Mouse (Mus musculus) kidney, postnatal 0 days (tissue): ENCODE results near the gene Zyx. TPM values are rescaled to one million over a fixed set of nuclear protein-coding genes. Genes with fewer than 3 reads are reported as not detected.

Experiments
- ATAC-seq: fragments of 200-750 bp; cut with Nextera tagmentation; replicated peaks from 2 replicates; pipeline ENCODE4 v1.8.0; 2017; ENCODE audit warnings: low read depth, moderate number of reproducible peaks, moderate TSS enrichment, moderate library complexity; ENCODE audit not compliant: low FRiP score
- DNase-seq: peaks from one replicate; pipeline ENCODE4 v3.0.0-alpha.2; 2016; ENCODE audit warnings: low spot score
- H3K27ac ChIP-seq: fragments of 300-500 bp; sonication (generic); 2 replicates; pipeline ENCODE4 v1.5.1; 2014; ENCODE audit warnings: mild to moderate bottlenecking
- H3K27me3 ChIP-seq: fragments of 300-500 bp; sonication (generic); 2 replicates; pipeline ENCODE4 v1.6.1; 2014; ENCODE audit warnings: low read length, mixed read lengths; ENCODE audit not compliant: insufficient read depth
- H3K36me3 ChIP-seq: fragments of 300-500 bp; sonication (generic); 2 replicates; pipeline ENCODE4 v1.6.1; 2014; ENCODE audit warnings: low read length, mixed read lengths; ENCODE audit not compliant: insufficient read depth
- H3K4me1 ChIP-seq: fragments of 300-500 bp; sonication (generic); replicated peaks from 2 replicates; pipeline ENCODE4 v1.6.1; 2014; ENCODE audit warnings: antibody characterized with exemption, low read length, mixed read lengths; ENCODE audit not compliant: insufficient read depth
- H3K4me2 ChIP-seq: fragments of 300-500 bp; sonication (generic); 2 replicates; pipeline ENCODE4 v1.6.1; 2014; ENCODE audit warnings: mild to moderate bottlenecking, low read length, moderate library complexity, mixed read lengths
- H3K4me3 ChIP-seq: fragments of 300-500 bp; sonication (generic); replicated peaks from 2 replicates; pipeline ENCODE4 v1.5.1; 2014; ENCODE audit warnings: low read depth, low read length
- H3K9ac ChIP-seq: fragments of 300-500 bp; sonication (generic); 2 replicates; pipeline ENCODE4 v1.6.1; 2014; ENCODE audit warnings: low read depth, low read length
- H3K9me3 ChIP-seq: fragments of 300-500 bp; sonication (generic); replicated peaks from 2 replicates; pipeline ENCODE4 v1.6.1; 2016; ENCODE audit warnings: low read length, inconsistent platforms, mixed read lengths
- CTCF ChIP-seq: IDR thresholded peaks from 2 replicates; pipeline ENCODE4 v1.5.1; 2016; ENCODE audit warnings: antibody characterized with exemption, low read depth, mild to moderate bottlenecking, moderate library complexity
- WGBS: fragments of 180-500 bp; shearing (Covaris S2); extraction: QIAGEN DNeasy Blood & Tissue Kit; methylation state at CpG from one replicate; pipeline ENCODE4 v1.1.7; 2014; 5-methylcytosine and 5-hydroxymethylcytosine counted together
- polyA plus RNA-seq: library from polyadenylated mRNA; unstranded; fragments of >200 nt; fragmentation: Nextera tagmentation; extraction: Ambion mirVana; gene quantifications from 2 replicates; pipeline ENCODE4 v1.2.1, GENCODE M21; 2015

Gene Zyx
- polyA plus RNA-seq, 1 experiment from 2014 or later = 92.9 TPM

DNA sequence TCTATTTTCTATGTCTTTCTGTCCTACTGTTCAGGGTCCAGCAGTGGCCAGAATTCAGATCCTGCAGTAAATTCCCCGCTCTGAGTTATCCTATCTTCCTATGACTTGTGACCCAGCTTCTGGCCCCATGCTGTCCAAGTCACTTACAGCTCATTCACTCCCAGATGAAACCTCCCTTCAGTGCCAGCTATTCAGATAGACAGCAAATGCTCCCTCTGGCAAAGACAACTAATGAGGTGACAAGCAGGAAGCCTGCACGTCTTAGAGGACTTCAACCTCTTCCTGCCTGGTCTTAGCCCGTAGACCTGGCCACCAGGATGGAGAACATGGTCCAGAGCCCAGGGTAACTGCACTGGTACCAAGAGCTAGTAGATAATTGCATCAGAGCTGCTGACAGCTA, 13.5 kb downstream of the Zyx start:
- Histone ChIP-seq H3K4me3 (no peak overlapping the region), H3K36me3 (peaks cover 26% of the 10 kb centered on the region), H3K4me1 (no peaks in the 10 kb centered on the region), H3K27ac (no peak overlapping the region), H3K9ac (no peak overlapping the region), H3K4me2 (no peak overlapping the region), H3K27me3 (no peaks in the 10 kb centered on the region), H3K9me3 (no peaks in the 10 kb centered on the region)
- DNase-seq (no peak), ATAC-seq (no peak)
- 44% methylated on average over 3 of the region's 3 CpGs for WGBS
- no peak for TF ChIP-seq CTCF

DNA sequence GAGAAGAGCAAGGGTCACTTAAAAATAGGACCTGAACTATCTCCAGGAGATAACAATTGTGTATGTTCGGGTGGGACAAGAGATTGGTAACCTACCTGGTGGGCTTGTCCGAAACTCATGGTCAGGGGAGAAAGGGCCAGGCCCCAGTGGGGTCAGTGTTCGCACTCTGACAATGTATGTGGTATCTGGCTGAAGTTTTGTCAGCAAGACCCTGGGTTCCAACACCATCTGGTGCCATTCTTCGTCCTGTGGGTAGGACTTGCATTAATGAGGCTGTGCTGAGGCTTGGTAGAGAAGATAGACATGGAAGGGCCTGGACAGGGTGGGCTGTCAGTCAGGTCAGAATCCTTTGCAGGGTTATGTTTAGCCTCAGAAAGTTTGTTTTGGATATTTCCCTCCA, 14.6 kb downstream of the Zyx start:
- H3K4me1 ChIP-seq = no peaks in the 10 kb centered on the region
- no peak overlapping the region for H3K9ac ChIP-seq
- no peak overlapping the region for H3K27ac ChIP-seq
- no peak overlapping the region for H3K4me2 ChIP-seq
- DNase-seq (no peak), ATAC-seq (no peak)
- peaks cover 16% of the 10 kb centered on the region for H3K36me3 ChIP-seq
- 85% methylated on average over 4 of the region's 4 CpGs for WGBS
- H3K27me3 ChIP-seq = no peaks in the 10 kb centered on the region
- no peaks in the 10 kb centered on the region for H3K9me3 ChIP-seq
- no peak for TF ChIP-seq CTCF
- H3K4me3 ChIP-seq = no peak overlapping the region

DNA sequence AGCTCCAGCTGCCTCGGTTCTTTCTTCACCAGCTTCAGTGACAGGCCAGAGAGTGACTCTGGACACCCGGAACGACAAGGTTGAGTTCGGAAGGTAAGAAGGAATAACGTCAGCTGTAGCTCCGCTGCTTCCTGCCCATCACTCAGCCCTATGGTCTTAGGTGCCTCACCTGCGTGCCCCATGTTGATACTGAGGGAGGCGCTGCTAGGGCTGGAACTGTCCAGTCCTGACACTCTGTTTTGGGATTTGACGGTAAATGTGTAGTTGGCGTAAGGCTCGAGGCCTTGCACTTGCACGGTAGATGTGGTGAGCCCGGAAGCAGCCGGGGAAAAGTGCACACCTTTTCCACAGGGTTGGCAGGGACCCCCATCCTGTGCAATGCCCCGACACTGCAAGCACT, 15.2 kb downstream of the Zyx start:
- H3K4me3 ChIP-seq = no peak overlapping the region
- peaks cover 10% of the 10 kb centered on the region for H3K36me3 ChIP-seq
- no peaks in the 10 kb centered on the region for H3K27me3 ChIP-seq
- H3K9me3 ChIP-seq = no peaks in the 10 kb centered on the region
- H3K4me1 ChIP-seq = no peaks in the 10 kb centered on the region
- no peak overlapping the region for H3K27ac ChIP-seq
- 88% methylated on average over 15 of the region's 15 CpGs for WGBS
- no peak overlapping the region for H3K4me2 ChIP-seq
- H3K9ac ChIP-seq = no peak overlapping the region
- ATAC-seq (no peak), DNase-seq (no peak)
- no peak for TF ChIP-seq CTCF

DNA sequence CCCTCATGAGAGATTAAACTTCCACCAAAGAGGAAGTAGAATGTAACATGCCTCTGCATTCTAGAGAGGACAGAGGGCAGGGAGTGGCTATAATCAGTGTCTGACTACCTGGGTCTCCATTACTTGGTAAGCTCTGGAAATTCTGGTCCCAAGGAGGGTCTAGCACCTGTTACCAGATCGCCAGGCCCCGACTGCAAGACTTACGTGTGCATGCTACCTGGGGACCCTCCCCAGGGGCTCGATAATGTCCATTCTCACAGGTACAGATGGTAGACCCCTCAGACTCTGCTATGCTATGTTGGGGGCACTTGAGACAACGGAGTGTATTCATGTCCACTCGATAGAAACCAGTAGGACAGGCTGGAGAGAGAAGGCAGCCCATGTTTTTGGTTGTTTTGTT, 15.8 kb downstream of the Zyx start:
- H3K9me3 ChIP-seq = no peaks in the 10 kb centered on the region
- no peaks in the 10 kb centered on the region for H3K27me3 ChIP-seq
- no peak overlapping the region for H3K27ac ChIP-seq
- H3K4me1 ChIP-seq = no peaks in the 10 kb centered on the region
- H3K9ac ChIP-seq = no peak overlapping the region
- H3K4me2 ChIP-seq = no peak overlapping the region
- DNase-seq (no peak), ATAC-seq (no peak)
- WGBS = 92% methylated on average over 6 of the region's 6 CpGs
- H3K4me3 ChIP-seq = no peak overlapping the region
- TF ChIP-seq CTCF = no peak
- peaks cover 4% of the 10 kb centered on the region for H3K36me3 ChIP-seq

DNA sequence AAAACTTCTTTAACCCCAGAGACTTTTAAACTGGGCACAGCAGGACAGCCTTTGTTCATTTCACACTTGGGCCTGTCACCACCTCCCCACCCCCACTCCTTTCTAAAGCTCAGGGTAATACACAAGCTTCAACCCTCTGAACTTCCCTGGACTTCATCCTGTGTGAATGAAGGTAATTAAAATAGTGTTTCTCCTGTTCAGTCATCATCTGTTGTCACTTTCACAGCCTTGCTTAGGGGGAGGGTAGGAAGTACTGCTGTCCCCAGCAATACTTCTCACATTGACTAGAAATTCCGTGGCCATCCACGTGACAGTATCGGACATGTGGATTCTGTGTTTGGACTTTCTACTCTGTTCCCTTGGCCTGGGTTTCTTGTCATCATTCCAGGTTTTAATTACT, 20.4 kb downstream of the Zyx start:
- Histone ChIP-seq H3K4me1 (peaks cover 13% of the 10 kb centered on the region; the same call in 1 of the 2 replicates), H3K9ac (no peak overlapping the region), H3K27me3 (no peaks in the 10 kb centered on the region), H3K9me3 (no peaks in the 10 kb centered on the region), H3K36me3 (no peaks in the 10 kb centered on the region), H3K4me3 (no peak overlapping the region), H3K4me2 (no peak overlapping the region), H3K27ac (no peak overlapping the region)
- no peak for DNase-seq
- 34% methylated on average over 3 of the region's 3 CpGs for WGBS
- TF ChIP-seq CTCF = no peak
- ATAC-seq = no peak

DNA sequence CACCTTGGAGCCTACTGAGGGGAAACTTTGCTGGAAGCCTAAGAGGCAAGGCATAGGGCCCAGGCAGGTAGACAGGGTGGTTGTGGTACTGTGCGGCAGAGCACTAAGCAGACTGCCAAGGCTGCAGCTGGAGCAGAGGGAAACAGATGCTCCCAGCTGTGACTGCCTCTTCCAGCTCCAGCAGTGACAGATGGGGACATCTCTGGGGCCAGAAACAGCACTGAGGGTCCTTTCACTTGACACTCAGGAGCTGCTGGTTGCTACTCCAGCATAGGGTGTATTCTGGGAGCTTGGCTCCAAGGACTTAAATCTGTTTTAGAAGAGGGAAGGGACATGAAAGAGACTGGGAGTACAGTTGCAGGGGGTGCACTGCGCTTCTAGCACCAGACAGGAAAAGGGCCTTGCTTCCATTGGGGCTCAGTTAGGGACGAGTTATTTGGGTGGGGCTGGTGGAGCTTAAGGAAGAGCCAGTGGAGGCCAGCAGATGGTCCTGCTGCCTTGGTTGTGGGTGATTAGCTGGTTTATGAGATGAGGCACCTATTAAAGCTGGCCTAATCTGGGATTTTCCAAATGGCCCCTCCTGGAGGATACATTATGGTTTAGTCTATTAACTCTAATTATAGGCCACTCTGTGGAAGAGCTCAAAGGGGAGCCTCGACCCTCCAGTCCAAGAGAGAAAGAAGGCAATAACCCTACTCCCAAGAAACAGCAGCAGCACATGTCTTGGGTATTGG, 21.4 kb downstream of the Zyx start:
- peaks cover 13% of the 10 kb centered on the region; the same call in 1 of the 2 replicates for H3K4me1 ChIP-seq

More for the DNA sequence above, 21.4 kb downstream of the Zyx start:
- ATAC-seq (no peak), DNase-seq (no peak)
- TF ChIP-seq CTCF = no peak
- Histone ChIP-seq H3K9me3 (no peaks in the 10 kb centered on the region), H3K4me3 (no peak overlapping the region), H3K4me2 (no peak overlapping the region), H3K27me3 (no peaks in the 10 kb centered on the region), H3K36me3 (no peaks in the 10 kb centered on the region), H3K9ac (no peak overlapping the region), H3K27ac (no peak overlapping the region)
- 54% methylated on average over 4 of the region's 4 CpGs for WGBS
